Mouse (Mus musculus) E14TG2a.4 (cell line): Measurements from ENCODE around the gene Myo9b.

Source experiments
- CTCF ChIP-seq: conservative IDR thresholded peaks from 2 replicates; pipeline ENCODE4 v1.5.1; 2014; ENCODE audit warnings: low read length
- POU5F1 ChIP-seq: IDR thresholded peaks from 2 replicates; pipeline ENCODE4 v1.6.1; 2014; ENCODE audit warnings: low read length, borderline replicate concordance

DNA sequence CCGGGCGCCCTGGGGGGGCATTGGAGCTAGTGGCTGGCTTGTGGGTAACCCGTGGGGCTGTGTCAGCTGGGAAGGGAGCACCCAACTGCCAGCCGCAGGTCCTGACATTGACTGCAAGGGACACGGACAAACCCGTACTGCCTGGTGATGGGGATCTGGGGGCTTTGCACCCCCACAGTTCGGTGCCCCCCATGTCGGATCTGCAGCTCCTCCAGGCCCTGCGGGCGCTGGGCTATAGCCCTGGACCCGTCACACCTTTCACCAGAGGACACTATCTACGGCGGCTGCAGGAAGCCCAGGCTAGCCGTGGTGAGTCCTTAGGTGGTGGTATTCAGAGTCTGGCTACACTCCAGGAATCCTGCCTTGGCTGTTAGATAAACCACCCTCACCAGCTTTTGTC, 134.9 kb downstream of the Myo9b start:
- TF ChIP-seq CTCF = no peak
- TF ChIP-seq POU5F1 = no peak
